Mouse (Mus musculus): ENCODE data around the gene Cntn5. TPM values are rescaled to one million over a fixed set of nuclear protein-coding genes. Genes with fewer than 3 reads are reported as not detected.

The Cntn5 gene
- polyA plus RNA-seq, 1 experiment from 2014 or later, result 0.41 TPM

DNA sequence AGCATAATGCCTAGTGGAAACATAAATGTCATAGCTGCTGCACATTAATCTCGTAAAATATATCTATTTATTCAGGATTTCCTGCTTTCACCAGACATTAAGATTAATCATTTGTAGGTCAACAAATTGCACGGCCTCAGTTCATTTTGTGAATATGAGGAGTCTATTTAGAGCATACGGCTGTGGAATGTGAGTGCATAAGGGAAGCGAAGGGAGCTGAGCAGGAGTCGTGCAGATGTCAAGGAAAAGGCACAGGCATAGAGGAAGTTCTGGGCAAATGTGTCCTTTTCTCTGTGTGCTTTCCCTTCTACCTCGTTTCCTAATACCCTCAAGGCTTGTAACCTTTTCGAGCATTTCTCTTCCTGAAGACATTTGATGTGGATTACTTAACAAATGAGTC is 504.5 kb downstream of the Cntn5 start:
- Histone ChIP-seq H3K4me2 (ENCODE audit: low read depth, low read length) (no peak overlapping the region), H3K9ac (ENCODE audit: low read length) (no peak overlapping the region), H3K4me3 (replicated peaks; ENCODE audit: low read length) (no peak overlapping the region), H3K27ac (ENCODE audit: low read length) (no peak overlapping the region), H3K4me1 (ENCODE audit: control insufficient read depth, insufficient read depth, low read length) (no peaks in the 10 kb centered on the region), H3K27me3 (ENCODE audit: control insufficient read depth, insufficient read depth, low read length) (no peaks in the 10 kb centered on the region), H3K36me3 (ENCODE audit: control insufficient read depth, insufficient read depth, low read length) (no peaks in the 10 kb centered on the region), H3K9me3 (replicated peaks; ENCODE audit: control insufficient read depth, low read length) (no peaks in the 10 kb centered on the region)
- ATAC-seq (ENCODE audit: insufficient read depth, low FRiP score), result no peak
- WGBS, result 28% methylated on average over 7 of the region's 7 CpGs

- no peak for ATAC-seq (ENCODE audit: insufficient read depth, low FRiP score)
Observed at GRCm38 (mm10) chr9:10389863-10390262, 514.7 kb downstream of the Cntn5 start.

DNA sequence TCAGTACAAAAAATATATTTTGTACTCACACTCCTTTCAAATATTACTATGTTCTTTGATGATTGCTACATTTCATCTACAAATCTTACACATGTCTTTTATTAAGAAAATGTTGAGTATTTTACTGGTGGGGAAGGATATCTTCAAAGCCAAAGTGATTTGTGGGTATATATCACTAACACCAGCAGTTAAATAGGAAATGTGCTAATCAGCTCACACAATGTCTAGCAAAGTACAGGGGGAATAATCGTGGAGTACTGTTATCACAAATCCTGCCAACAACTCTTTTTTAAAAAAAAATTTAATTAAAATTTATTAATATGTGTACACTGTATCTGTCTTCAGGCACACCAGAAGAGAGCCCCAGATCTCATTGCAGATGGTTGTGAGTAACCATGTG is 520.1 kb downstream of the Cntn5 start:
- Histone ChIP-seq H3K4me2 (ENCODE audit: low read depth, low read length) (no peak overlapping the region), H3K4me1 (ENCODE audit: control insufficient read depth, insufficient read depth, low read length) (no peaks in the 10 kb centered on the region), H3K9me3 (replicated peaks; ENCODE audit: control insufficient read depth, low read length) (no peaks in the 10 kb centered on the region), H3K27me3 (ENCODE audit: control insufficient read depth, insufficient read depth, low read length) (no peaks in the 10 kb centered on the region), H3K9ac (ENCODE audit: low read length) (no peak overlapping the region), H3K36me3 (ENCODE audit: control insufficient read depth, insufficient read depth, low read length) (no peaks in the 10 kb centered on the region), H3K27ac (ENCODE audit: low read length) (no peak overlapping the region), H3K4me3 (replicated peaks; ENCODE audit: low read length) (no peak overlapping the region)
- WGBS, result 65% methylated on average over 1 of the region's 1 CpGs
- no peak for ATAC-seq (ENCODE audit: insufficient read depth, low FRiP score)

More at GRCm38 (mm10) chr9:10389863-10390262, 514.7 kb downstream of the Cntn5 start:
- no peak overlapping the region for H3K9ac ChIP-seq (ENCODE audit: low read length)
- no peaks in the 10 kb centered on the region for H3K9me3 ChIP-seq (replicated peaks; ENCODE audit: control insufficient read depth, low read length)
- no peak overlapping the region for H3K4me3 ChIP-seq (replicated peaks; ENCODE audit: low read length)
- H3K36me3 ChIP-seq (ENCODE audit: control insufficient read depth, insufficient read depth, low read length), result no peaks in the 10 kb centered on the region
- H3K27ac ChIP-seq (ENCODE audit: low read length), result no peak overlapping the region
- H3K27me3 ChIP-seq (ENCODE audit: control insufficient read depth, insufficient read depth, low read length), result no peaks in the 10 kb centered on the region
- H3K4me1 ChIP-seq (ENCODE audit: control insufficient read depth, insufficient read depth, low read length), result no peaks in the 10 kb centered on the region
- H3K4me2 ChIP-seq (ENCODE audit: low read depth, low read length), result no peak overlapping the region
- 75% methylated on average over 2 of the region's 2 CpGs for WGBS

- Histone ChIP-seq H3K27me3 (ENCODE audit: control insufficient read depth, insufficient read depth, low read length) (no peaks in the 10 kb centered on the region), H3K4me1 (ENCODE audit: control insufficient read depth, insufficient read depth, low read length) (no peaks in the 10 kb centered on the region), H3K9me3 (replicated peaks; ENCODE audit: control insufficient read depth, low read length) (no peaks in the 10 kb centered on the region), H3K4me3 (replicated peaks; ENCODE audit: low read length) (no peak overlapping the region), H3K36me3 (ENCODE audit: control insufficient read depth, insufficient read depth, low read length) (no peaks in the 10 kb centered on the region), H3K9ac (ENCODE audit: low read length) (no peak overlapping the region), H3K27ac (ENCODE audit: low read length) (no peak overlapping the region), H3K4me2 (ENCODE audit: low read depth, low read length) (no peak overlapping the region)
- ATAC-seq (ENCODE audit: insufficient read depth, low FRiP score), result no peak
Observed at GRCm38 (mm10) chr9:10383140-10383539, 521.4 kb downstream of the Cntn5 start.

GRCm38 (mm10) chr9:10381701-10382100 is 522.9 kb downstream of the Cntn5 start:
- no peak overlapping the region for H3K4me2 ChIP-seq (ENCODE audit: low read depth, low read length)
- ATAC-seq (ENCODE audit: insufficient read depth, low FRiP score), result no peak
- no peak overlapping the region for H3K9ac ChIP-seq (ENCODE audit: low read length)
- WGBS, result 81% methylated on average over 4 of the region's 4 CpGs
- H3K27me3 ChIP-seq (ENCODE audit: control insufficient read depth, insufficient read depth, low read length), result no peaks in the 10 kb centered on the region
- no peak overlapping the region for H3K4me3 ChIP-seq (replicated peaks; ENCODE audit: low read length)
- H3K27ac ChIP-seq (ENCODE audit: low read length), result no peak overlapping the region
- no peaks in the 10 kb centered on the region for H3K9me3 ChIP-seq (replicated peaks; ENCODE audit: control insufficient read depth, low read length)
- H3K4me1 ChIP-seq (ENCODE audit: control insufficient read depth, insufficient read depth, low read length), result no peaks in the 10 kb centered on the region
- H3K36me3 ChIP-seq (ENCODE audit: control insufficient read depth, insufficient read depth, low read length), result no peaks in the 10 kb centered on the region

DNA sequence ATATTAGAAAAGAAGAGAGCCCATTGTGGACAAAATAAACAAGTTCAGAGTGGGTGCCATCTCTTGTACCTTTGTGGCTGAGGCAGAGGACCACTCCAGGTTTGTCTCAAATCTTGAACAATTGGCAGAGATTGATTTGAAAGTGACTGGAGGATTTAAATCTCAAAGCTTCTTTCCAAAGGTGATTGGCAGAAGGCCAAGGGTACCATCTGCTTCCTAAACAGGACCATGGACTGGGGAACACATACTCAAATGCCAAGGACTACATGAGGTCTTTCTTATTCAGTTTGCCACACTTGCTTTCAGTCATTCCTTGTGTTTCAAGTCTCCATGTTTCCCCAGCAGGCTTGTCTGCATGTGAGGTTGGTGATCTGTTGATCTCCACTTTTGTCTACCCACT is 528.3 kb downstream of the Cntn5 start:
- Histone ChIP-seq H3K9me3 (replicated peaks; ENCODE audit: control insufficient read depth, low read length) (no peaks in the 10 kb centered on the region), H3K4me1 (ENCODE audit: control insufficient read depth, insufficient read depth, low read length) (no peaks in the 10 kb centered on the region), H3K4me2 (ENCODE audit: low read depth, low read length) (no peak overlapping the region), H3K4me3 (replicated peaks; ENCODE audit: low read length) (no peak overlapping the region), H3K27ac (ENCODE audit: low read length) (no peak overlapping the region), H3K36me3 (ENCODE audit: control insufficient read depth, insufficient read depth, low read length) (no peaks in the 10 kb centered on the region), H3K9ac (ENCODE audit: low read length) (no peak overlapping the region), H3K27me3 (ENCODE audit: control insufficient read depth, insufficient read depth, low read length) (no peaks in the 10 kb centered on the region)
- no peak for ATAC-seq (ENCODE audit: insufficient read depth, low FRiP score)

GRCm38 (mm10) chr9:10368971-10369370 is 535.6 kb downstream of the Cntn5 start:
- Histone ChIP-seq H3K27ac (ENCODE audit: low read length) (no peak overlapping the region), H3K36me3 (ENCODE audit: control insufficient read depth, insufficient read depth, low read length) (no peaks in the 10 kb centered on the region), H3K9me3 (replicated peaks; ENCODE audit: control insufficient read depth, low read length) (no peaks in the 10 kb centered on the region), H3K27me3 (ENCODE audit: control insufficient read depth, insufficient read depth, low read length) (no peaks in the 10 kb centered on the region), H3K9ac (ENCODE audit: low read length) (no peak overlapping the region), H3K4me1 (ENCODE audit: control insufficient read depth, insufficient read depth, low read length) (no peaks in the 10 kb centered on the region), H3K4me3 (replicated peaks; ENCODE audit: low read length) (no peak overlapping the region), H3K4me2 (ENCODE audit: low read depth, low read length) (no peak overlapping the region)
- no peak for ATAC-seq (ENCODE audit: insufficient read depth, low FRiP score)
- 70% methylated on average over 5 of the region's 5 CpGs for WGBS

DNA sequence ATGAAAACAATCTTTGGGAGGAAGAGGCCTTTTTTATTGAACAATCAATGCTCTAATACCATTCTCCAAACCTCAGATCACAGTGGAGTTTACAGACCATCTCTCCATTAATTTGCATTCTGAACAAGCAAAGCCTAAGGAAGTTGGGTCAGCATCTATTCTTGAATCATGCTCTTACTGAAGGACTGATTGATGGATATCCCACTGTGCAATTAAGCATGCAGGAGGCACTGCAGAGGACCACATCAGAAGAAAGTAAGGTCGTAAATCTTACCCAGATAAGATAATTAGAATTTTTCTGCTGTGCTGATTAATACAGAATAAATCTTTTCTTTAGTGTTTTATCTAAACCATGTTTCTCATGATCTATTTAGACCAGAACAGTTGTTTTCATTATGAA is 536.2 kb downstream of the Cntn5 start:
- Histone ChIP-seq H3K27me3 (ENCODE audit: control insufficient read depth, insufficient read depth, low read length) (no peaks in the 10 kb centered on the region), H3K9me3 (replicated peaks; ENCODE audit: control insufficient read depth, low read length) (no peaks in the 10 kb centered on the region), H3K27ac (ENCODE audit: low read length) (no peak overlapping the region), H3K4me1 (ENCODE audit: control insufficient read depth, insufficient read depth, low read length) (no peaks in the 10 kb centered on the region), H3K9ac (ENCODE audit: low read length) (no peak overlapping the region), H3K4me3 (replicated peaks; ENCODE audit: low read length) (no peak overlapping the region), H3K36me3 (ENCODE audit: control insufficient read depth, insufficient read depth, low read length) (no peaks in the 10 kb centered on the region), H3K4me2 (ENCODE audit: low read depth, low read length) (no peak overlapping the region)
- WGBS, result 56% methylated on average over 1 of the region's 1 CpGs
- no peak for ATAC-seq (ENCODE audit: insufficient read depth, low FRiP score)

- H3K9ac ChIP-seq (ENCODE audit: low read length), result no peak overlapping the region
- no peak overlapping the region for H3K4me3 ChIP-seq (replicated peaks; ENCODE audit: low read length)
- H3K9me3 ChIP-seq (replicated peaks; ENCODE audit: control insufficient read depth, low read length), result no peaks in the 10 kb centered on the region
- 71% methylated on average over 6 of the region's 6 CpGs for WGBS
- H3K4me1 ChIP-seq (ENCODE audit: control insufficient read depth, insufficient read depth, low read length), result no peaks in the 10 kb centered on the region
- H3K4me2 ChIP-seq (ENCODE audit: low read depth, low read length), result no peak overlapping the region
- no peaks in the 10 kb centered on the region for H3K36me3 ChIP-seq (ENCODE audit: control insufficient read depth, insufficient read depth, low read length)
- ATAC-seq (ENCODE audit: insufficient read depth, low FRiP score), result no peak
- no peak overlapping the region for H3K27ac ChIP-seq (ENCODE audit: low read length)
- H3K27me3 ChIP-seq (ENCODE audit: control insufficient read depth, insufficient read depth, low read length), result no peaks in the 10 kb centered on the region
Observed at GRCm38 (mm10) chr9:10366246-10366955, 538.2 kb downstream of the Cntn5 start.

Data from stomach, embryonic 16.5 days (tissue).